Mouse (Mus musculus) liver, adult 2 months (tissue): ENCODE measurements around the gene Bzw2. TPM values are rescaled to one million over a fixed set of nuclear protein-coding genes. Genes with fewer than 3 reads are reported as not detected.

Experiments
- DNase-seq: peaks from one replicate; pipeline ENCODE4 v3.0.0-alpha.2; 2011; ENCODE audit warnings: low read depth, low spot score; ENCODE audit errors: extremely low read depth
- H3K27ac ChIP-seq: fragments of 200-500 bp; replicated peaks from 2 replicates; pipeline ENCODE4 v1.5.1; 2012; ENCODE audit warnings: low read depth, mild to moderate bottlenecking, control low read depth, inconsistent platforms, low read length; ENCODE audit not compliant: insufficient read depth
- H3K27me3 ChIP-seq: fragments of 200-500 bp; 2 replicates; pipeline ENCODE4 v1.6.1; 2012; ENCODE audit warnings: mild to moderate bottlenecking, moderate library complexity, low read length, inconsistent platforms; ENCODE audit not compliant: control insufficient read depth, insufficient read depth
- H3K36me3 ChIP-seq: fragments of 200-500 bp; 2 replicates; pipeline ENCODE4 v1.6.1; 2012; ENCODE audit warnings: low read length, inconsistent platforms; ENCODE audit not compliant: control insufficient read depth, insufficient read depth
- H3K4me1 ChIP-seq: fragments of 200-500 bp; 2 replicates; pipeline ENCODE4 v1.6.1; 2011; ENCODE audit warnings: low read length; ENCODE audit not compliant: control insufficient read depth, insufficient read depth
- H3K4me3 ChIP-seq: fragments of 200-500 bp; 2 replicates; pipeline ENCODE4 v1.5.1; 2011; ENCODE audit warnings: low read depth, mild to moderate bottlenecking, control low read depth, low read length, moderate library complexity; ENCODE audit not compliant: insufficient read depth
- H3K79me2 ChIP-seq: fragments of 200-500 bp; 2 replicates; pipeline ENCODE4 v1.6.1; 2012; ENCODE audit warnings: inconsistent platforms, mild to moderate bottlenecking, low read length, moderate library complexity; ENCODE audit not compliant: control insufficient read depth, insufficient read depth
- H3K9ac ChIP-seq: fragments of 200-500 bp; 2 replicates; pipeline ENCODE4 v1.6.1; 2012; ENCODE audit warnings: low read depth, mild to moderate bottlenecking, control low read depth, inconsistent platforms, low read length
- CTCF ChIP-seq: fragments of 200-500 bp; IDR thresholded peaks from 2 replicates; pipeline ENCODE4 v1.5.1; 2011; ENCODE audit warnings: low read depth, low read length, control low read depth
- POLR2A ChIP-seq: fragments of 200-500 bp; IDR thresholded peaks from 2 replicates; pipeline ENCODE4 v1.6.1; 2011; ENCODE audit warnings: low read length, control low read depth; ENCODE audit not compliant: insufficient read depth; ENCODE audit errors: extremely low read depth
- WGBS: fragments of 180-500 bp; shearing (Covaris S2); methylation state at CpG from one replicate; pipeline ENCODE4 v1.1.7; 2018; 5-methylcytosine and 5-hydroxymethylcytosine counted together
- polyA plus RNA-seq: library from polyadenylated mRNA; depleted of rRNA; stranded (reverse); fragments of >200 nt; gene quantifications from 2 replicates; pipeline ENCODE4 v1.2.3, GENCODE M21; 2012
- total RNA-seq: library from RNA; depleted of rRNA; stranded (reverse); fragments of >200 nt; gene quantifications from 2 replicates; pipeline ENCODE4 v1.2.3, GENCODE M21; 2014

The Bzw2 gene
- total and polyA plus RNA-seq, 2 experiments, result 2.4 to 7.5 TPM

DNA sequence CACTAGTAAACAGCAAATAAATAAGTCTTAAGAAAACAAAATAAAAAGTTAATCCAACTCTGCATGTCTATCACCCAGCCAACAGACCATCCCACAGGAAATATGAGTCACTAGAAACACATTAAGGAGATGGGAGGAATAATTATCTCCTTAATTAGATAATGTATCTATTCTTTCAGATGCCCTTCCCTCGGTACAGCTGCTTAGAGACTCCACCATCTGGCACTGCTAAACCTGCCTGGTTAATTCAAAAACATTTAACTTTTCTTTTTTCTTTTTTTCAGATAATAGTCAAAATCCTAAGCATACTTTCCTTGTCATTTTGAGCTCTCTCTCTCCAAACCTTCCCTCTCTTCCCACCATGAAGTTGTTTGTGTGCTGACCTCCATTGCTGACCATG lies 92.0 kb downstream of the Bzw2 start:
- Histone ChIP-seq H3K4me3 (no peak overlapping the region), H3K27ac (no peak overlapping the region), H3K27me3 (no peaks in the 10 kb centered on the region), H3K4me1 (no peaks in the 10 kb centered on the region), H3K79me2 (no peaks in the 10 kb centered on the region), H3K36me3 (no peaks in the 10 kb centered on the region), H3K9ac (no peak overlapping the region)
- WGBS, result 83% methylated on average over 1 of the region's 1 CpGs
- TF ChIP-seq CTCF (no peak), POLR2A (no peak)
- no peak for DNase-seq

GRCm38 (mm10) chr12:36057699-36058098 lies 100.2 kb downstream of the Bzw2 start:
- H3K79me2 ChIP-seq, result no peaks in the 10 kb centered on the region

GRCm38 (mm10) chr12:36050276-36050675 lies 107.6 kb downstream of the Bzw2 start:
- no peaks in the 10 kb centered on the region for H3K4me1 ChIP-seq
- DNase-seq, result no peak
- WGBS, result 39% methylated on average over 1 of the region's 1 CpGs
- no peak overlapping the region for H3K27ac ChIP-seq
- no peaks in the 10 kb centered on the region for H3K36me3 ChIP-seq
- no peaks in the 10 kb centered on the region for H3K79me2 ChIP-seq
- no peak for TF ChIP-seq POLR2A
- no peak for TF ChIP-seq CTCF
- no peak overlapping the region for H3K9ac ChIP-seq
- H3K27me3 ChIP-seq, result peaks cover 2% of the 10 kb centered on the region; the same call in 1 of the 2 replicates
- no peak overlapping the region for H3K4me3 ChIP-seq

More at GRCm38 (mm10) chr12:36057699-36058098, 100.2 kb downstream of the Bzw2 start:
- Histone ChIP-seq H3K27ac (no peak overlapping the region), H3K9ac (no peak overlapping the region), H3K4me1 (no peaks in the 10 kb centered on the region), H3K4me3 (no peak overlapping the region), H3K27me3 (no peaks in the 10 kb centered on the region), H3K36me3 (no peaks in the 10 kb centered on the region)
- 64% methylated on average over 2 of the region's 2 CpGs for WGBS
- TF ChIP-seq POLR2A, result no peak
- no peak for TF ChIP-seq CTCF
- DNase-seq, result peak; percentile 4

DNA sequence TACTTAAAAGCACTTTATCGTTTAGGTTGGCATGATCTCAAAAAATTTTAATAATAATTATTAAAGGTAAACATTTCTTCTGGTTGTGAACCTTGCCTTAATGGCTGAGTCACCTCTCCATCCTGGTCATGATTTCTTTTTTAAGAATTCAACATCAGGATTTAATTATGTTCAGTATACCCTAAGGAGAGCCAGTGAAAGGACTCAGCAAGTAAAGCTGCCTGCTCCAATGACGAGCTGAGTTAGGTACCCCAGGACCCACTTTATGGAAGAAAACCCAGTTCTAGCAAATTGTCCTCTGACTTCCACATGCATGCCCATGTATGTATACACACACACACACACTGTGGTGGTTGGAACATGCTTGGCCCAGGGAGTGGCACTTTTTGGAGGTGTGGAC lies 110.3 kb downstream of the Bzw2 start:
- DNase-seq, result no peak
- Histone ChIP-seq H3K9ac (no peak overlapping the region), H3K36me3 (no peaks in the 10 kb centered on the region), H3K4me1 (no peaks in the 10 kb centered on the region), H3K27me3 (peaks cover 2% of the 10 kb centered on the region; the same call in 1 of the 2 replicates), H3K79me2 (no peaks in the 10 kb centered on the region), H3K4me3 (no peak overlapping the region), H3K27ac (no peak overlapping the region)
- 87% methylated on average over 2 of the region's 2 CpGs for WGBS
- TF ChIP-seq CTCF (no peak), POLR2A (no peak)

- Histone ChIP-seq H3K79me2 (no peaks in the 10 kb centered on the region), H3K36me3 (no peaks in the 10 kb centered on the region), H3K4me3 (no peak overlapping the region), H3K27me3 (peaks cover 6% of the 10 kb centered on the region; the same call in 1 of the 2 replicates), H3K4me1 (no peaks in the 10 kb centered on the region), H3K27ac (no peak overlapping the region), H3K9ac (no peak overlapping the region)
- TF ChIP-seq POLR2A (no peak), CTCF (no peak)
- no peak for DNase-seq
- 43% methylated on average over 5 of the region's 5 CpGs for WGBS
Measured at GRCm38 (mm10) chr12:36046196-36046595, 111.7 kb downstream of the Bzw2 start.

- 80% methylated on average over 2 of the region's 2 CpGs for WGBS
- no peak overlapping the region for H3K27ac ChIP-seq
- no peak for DNase-seq
- peaks cover 8% of the 10 kb centered on the region; the same call in 1 of the 2 replicates for H3K27me3 ChIP-seq
- TF ChIP-seq POLR2A, result no peak
- no peak for TF ChIP-seq CTCF
- no peaks in the 10 kb centered on the region for H3K79me2 ChIP-seq
- no peak overlapping the region for H3K9ac ChIP-seq
- no peak overlapping the region for H3K4me3 ChIP-seq
- no peaks in the 10 kb centered on the region for H3K36me3 ChIP-seq
- no peaks in the 10 kb centered on the region for H3K4me1 ChIP-seq
Measured at GRCm38 (mm10) chr12:36044691-36045090, 113.2 kb downstream of the Bzw2 start.
